Mouse (Mus musculus): Measurements from ENCODE around the gene Myo6.

DNA sequence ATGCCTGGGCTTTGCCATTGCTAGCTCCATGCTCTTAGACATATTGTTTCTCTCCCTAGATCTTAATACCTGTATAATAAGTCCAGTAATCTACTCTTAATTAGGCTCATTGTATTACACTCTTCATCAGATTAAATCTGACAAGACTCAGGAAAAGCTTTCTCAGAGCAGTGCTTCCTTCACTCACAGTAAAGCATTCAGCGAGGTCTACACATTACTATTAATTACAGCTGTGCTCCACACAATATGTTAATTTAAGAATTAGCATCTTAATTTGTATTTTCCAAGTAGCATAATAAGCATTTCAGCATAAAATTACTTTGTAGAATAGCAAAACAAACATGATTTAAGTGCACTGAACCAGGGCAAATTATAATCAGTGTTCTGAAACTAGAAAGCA, 108.1 kb downstream of the Myo6 start:
- TF ChIP-seq CTCF (IDR thresholded peaks at IDR 0.05; ENCODE audit: borderline replicate concordance, insufficient read depth, low read depth, low read length), result no peak
- TF ChIP-seq POLR2A (IDR thresholded peaks at IDR 0.05; ENCODE audit: borderline replicate concordance, insufficient read depth, low read length), result no peak

Data from cerebellum, adult 2 months (tissue).